Mouse (Mus musculus) small intestine, adult 2 months (tissue): ENCODE results near the gene Smarcc1. TPM values are rescaled to one million over a fixed set of nuclear protein-coding genes. Genes with fewer than 3 reads are reported as not detected.

Experiments
- H3K27ac ChIP-seq: fragments of 200-500 bp; 2 replicates; pipeline ENCODE4 v1.5.1; 2012; ENCODE audit warnings: low read depth, low read length, control low read depth, inconsistent platforms; ENCODE audit not compliant: insufficient read depth
- H3K27me3 ChIP-seq: fragments of 200-500 bp; 2 replicates; pipeline ENCODE4 v1.6.1; 2012; ENCODE audit warnings: mild to moderate bottlenecking, moderate library complexity, low read length, inconsistent platforms; ENCODE audit not compliant: control insufficient read depth, insufficient read depth
- H3K36me3 ChIP-seq: fragments of 200-500 bp; 2 replicates; pipeline ENCODE4 v1.6.1; 2012; ENCODE audit warnings: mild to moderate bottlenecking, low read length, control low read depth, inconsistent platforms; ENCODE audit not compliant: control insufficient read depth, insufficient read depth
- H3K4me1 ChIP-seq: fragments of 200-500 bp; 2 replicates; pipeline ENCODE4 v1.6.1; 2012; ENCODE audit warnings: low read length, inconsistent platforms, mixed read lengths; ENCODE audit not compliant: control insufficient read depth, insufficient read depth, insufficient read length
- H3K4me3 ChIP-seq: fragments of 200-500 bp; 2 replicates; pipeline ENCODE4 v1.5.1; 2012; ENCODE audit warnings: low read depth, mild to moderate bottlenecking, control low read depth, inconsistent platforms, low read length, moderate library complexity
- CTCF ChIP-seq: fragments of 200-500 bp; IDR thresholded peaks from 2 replicates; pipeline ENCODE4 v1.5.1; 2012; ENCODE audit warnings: low read depth, mild to moderate bottlenecking, control low read depth, inconsistent platforms, low read length, moderate library complexity, mixed read lengths; ENCODE audit not compliant: insufficient replicate concordance, insufficient read length; ENCODE audit errors: extremely low read depth
- POLR2A ChIP-seq: fragments of 200-500 bp; IDR thresholded peaks from 2 replicates; pipeline ENCODE4 v1.6.1; 2012; ENCODE audit warnings: low read depth, mild to moderate bottlenecking, control low read depth, inconsistent platforms, low read length, moderate library complexity
- WGBS: fragments of 180-500 bp; shearing (Covaris S2); methylation state at CpG from one replicate; pipeline ENCODE4 v1.1.7; 2018; 5-methylcytosine and 5-hydroxymethylcytosine counted together
- polyA plus RNA-seq: library from polyadenylated mRNA; depleted of rRNA; stranded (reverse); fragments of >200 nt; gene quantifications from 2 replicates; pipeline ENCODE4 v1.2.3, GENCODE M21; 2012

Gene Smarcc1
- polyA plus RNA-seq, 1 experiment: 11.3 TPM

DNA sequence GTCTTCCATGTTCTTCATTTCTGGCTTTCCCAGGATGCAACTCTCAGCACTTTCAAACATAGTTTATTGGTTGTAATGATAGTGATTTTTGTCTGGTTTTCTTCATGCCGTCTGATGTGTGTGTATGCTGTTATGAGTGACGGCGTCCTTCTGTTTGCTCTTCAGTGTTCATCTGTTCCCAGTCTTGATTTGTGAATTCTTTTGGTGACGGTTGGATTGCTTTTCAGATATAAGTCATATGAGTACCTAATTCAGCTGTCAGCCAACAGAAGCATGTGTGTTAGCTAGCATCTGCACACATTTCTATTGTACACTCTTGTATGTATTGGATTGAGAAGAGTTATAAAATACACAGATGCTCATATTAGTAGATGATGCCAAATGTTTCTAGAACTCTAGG is 106.8 kb downstream of the Smarcc1 start:
- Histone ChIP-seq H3K4me1 (no peaks in the 10 kb centered on the region), H3K4me3 (no peak overlapping the region), H3K27me3 (no peaks in the 10 kb centered on the region), H3K36me3 (peaks cover 33% of the 10 kb centered on the region), H3K27ac (no peak overlapping the region)
- TF ChIP-seq CTCF: no peak
- no peak for TF ChIP-seq POLR2A
- WGBS: 86% methylated on average over 4 of the region's 4 CpGs

DNA sequence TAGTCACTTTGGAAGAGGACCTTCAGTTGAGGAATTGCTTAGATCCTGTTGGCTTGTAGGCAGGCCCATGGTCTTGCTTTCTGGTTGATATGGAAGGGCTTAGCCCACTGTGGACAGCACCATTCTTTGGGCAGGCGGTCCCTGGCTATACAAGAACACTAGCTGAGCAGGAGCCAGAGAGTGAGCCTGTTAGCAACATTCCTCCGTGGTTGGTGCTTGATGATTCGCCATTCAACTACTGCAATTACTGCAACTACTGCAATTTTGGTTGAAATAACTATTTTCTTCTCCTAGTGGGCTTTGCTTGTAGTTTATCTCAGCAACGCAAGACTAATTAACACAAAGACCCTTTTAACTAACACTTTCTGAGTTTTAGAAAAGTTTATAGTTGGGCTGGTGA is 108.7 kb downstream of the Smarcc1 start:
- TF ChIP-seq POLR2A (no peak), CTCF (no peak)
- Histone ChIP-seq H3K4me3 (no peak overlapping the region), H3K27ac (no peak overlapping the region), H3K27me3 (no peaks in the 10 kb centered on the region), H3K36me3 (peaks cover 29% of the 10 kb centered on the region), H3K4me1 (no peaks in the 10 kb centered on the region)
- WGBS: 92% methylated on average over 4 of the region's 4 CpGs

DNA sequence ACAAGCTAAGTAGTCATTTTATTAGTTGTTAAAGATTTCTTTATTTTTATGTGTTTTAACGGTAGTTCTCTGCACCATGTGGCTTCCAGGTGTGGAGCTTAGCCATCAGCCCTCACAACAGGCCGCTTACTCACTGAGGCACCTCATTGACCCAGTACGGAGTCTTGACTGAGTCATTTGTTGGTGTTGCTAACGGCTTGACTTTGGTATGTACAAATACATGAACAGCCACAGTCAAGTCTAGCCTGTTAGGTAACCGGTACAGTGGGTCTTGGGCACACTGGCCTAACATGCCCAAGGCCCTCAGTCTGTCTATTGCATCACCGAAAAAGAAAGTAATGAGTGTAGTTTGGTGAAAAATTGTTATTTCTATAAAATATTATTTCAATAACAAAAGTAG is 111.2 kb downstream of the Smarcc1 start:
- Histone ChIP-seq H3K36me3 (peaks cover 19% of the 10 kb centered on the region), H3K4me1 (no peaks in the 10 kb centered on the region), H3K4me3 (no peak overlapping the region), H3K27me3 (no peaks in the 10 kb centered on the region), H3K27ac (no peak overlapping the region)
- 89% methylated on average over 6 of the region's 6 CpGs for WGBS
- TF ChIP-seq CTCF (no peak), POLR2A (no peak)

DNA sequence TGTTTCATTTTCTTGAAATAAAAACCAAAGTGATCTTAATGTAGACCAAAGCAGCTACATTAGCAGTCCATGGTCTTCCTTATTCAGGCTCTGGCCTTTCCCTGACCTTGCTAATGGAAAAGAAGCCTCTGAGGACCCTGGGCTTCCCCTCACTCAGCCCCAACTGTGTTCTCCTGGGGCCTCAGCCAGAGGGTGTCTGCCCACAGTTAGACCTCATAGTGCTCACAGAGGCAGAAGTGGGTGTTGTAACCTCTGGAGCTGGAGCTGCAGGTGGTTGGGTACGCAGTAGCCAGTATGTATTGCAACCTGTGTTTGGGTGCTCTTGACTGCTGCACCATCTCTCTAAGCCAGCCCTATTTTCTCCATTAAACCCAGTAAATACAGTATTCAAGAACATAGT is 111.6 kb downstream of the Smarcc1 start:
- peaks cover 18% of the 10 kb centered on the region for H3K36me3 ChIP-seq
- TF ChIP-seq POLR2A (no peak), CTCF (no peak)
- 86% methylated on average over 1 of the region's 1 CpGs for WGBS
- H3K4me3 ChIP-seq: no peak overlapping the region
- H3K4me1 ChIP-seq: no peaks in the 10 kb centered on the region
- H3K27me3 ChIP-seq: no peaks in the 10 kb centered on the region
- no peak overlapping the region for H3K27ac ChIP-seq

DNA sequence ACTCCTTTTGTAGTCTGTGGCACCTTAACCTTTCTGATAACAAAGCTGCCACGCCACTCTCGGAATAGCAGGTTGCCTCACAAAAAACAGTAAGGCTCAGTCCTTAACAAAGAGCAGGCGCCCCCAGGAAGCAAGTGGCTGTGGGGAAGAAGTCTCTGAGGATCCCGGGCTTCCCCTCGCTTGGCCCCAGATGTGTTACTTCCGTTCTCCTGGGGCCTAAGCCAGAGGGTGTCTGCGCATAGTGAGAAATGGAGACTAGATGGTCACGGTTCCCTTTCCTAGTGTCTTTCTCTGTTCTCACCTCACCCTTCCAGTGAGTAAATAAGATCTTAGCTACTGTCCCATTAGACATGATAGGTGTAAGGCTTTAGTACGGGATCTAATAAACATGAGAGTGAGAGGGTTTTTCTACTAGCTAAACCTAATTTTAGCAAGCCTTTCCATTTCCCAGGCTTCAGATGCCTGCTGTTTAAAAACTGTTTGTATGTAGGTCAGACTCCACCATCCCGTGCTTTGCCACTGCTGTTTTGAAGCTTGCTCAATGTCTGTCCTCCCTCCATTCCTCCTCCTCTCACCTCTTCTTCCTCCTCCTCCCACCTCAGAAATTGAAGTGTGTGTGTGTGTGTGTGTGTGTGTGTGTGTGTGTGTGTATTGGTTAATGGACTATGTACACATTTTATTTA is 112.2 kb downstream of the Smarcc1 start:
- Histone ChIP-seq H3K4me3 (no peak overlapping the region), H3K36me3 (peaks cover 22% of the 10 kb centered on the region), H3K4me1 (no peaks in the 10 kb centered on the region), H3K27ac (no peak overlapping the region), H3K27me3 (no peaks in the 10 kb centered on the region)
- TF ChIP-seq POLR2A: no peak
- no peak for TF ChIP-seq CTCF
- WGBS: 80% methylated on average over 10 of the region's 10 CpGs

DNA sequence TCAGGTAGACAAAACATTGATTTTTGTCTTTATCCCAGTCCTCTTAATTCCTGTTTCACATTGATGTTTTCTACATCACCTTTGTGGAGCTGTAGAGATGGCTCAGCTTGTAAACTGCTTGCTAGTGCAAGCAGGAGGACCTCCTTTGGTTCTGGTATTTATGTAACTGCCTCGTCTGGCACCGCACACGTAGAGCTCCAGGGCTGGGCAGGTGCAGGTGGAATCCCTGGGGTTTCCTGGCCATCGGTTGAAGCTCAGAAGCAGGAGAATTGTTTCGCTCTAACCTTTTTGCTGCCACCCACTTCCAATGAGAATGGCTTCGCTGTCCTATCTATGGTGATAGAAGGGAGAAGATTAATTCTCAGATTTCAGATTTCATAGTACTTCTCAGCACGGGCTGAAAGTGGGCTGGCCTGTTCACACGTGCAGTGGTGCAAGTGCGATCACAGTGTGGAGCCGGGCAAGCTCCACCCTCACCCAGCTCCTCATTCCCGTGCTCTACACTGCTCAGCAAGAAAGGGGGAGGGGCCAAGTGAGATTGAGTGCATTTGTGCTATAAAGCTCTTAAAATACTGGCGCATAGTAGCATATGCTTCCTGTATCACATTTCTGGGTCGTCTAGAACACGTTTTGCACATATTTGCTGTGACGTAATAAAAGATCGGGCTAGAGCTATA is 113.0 kb downstream of the Smarcc1 start:
- TF ChIP-seq POLR2A: no peak
- no peak for TF ChIP-seq CTCF
- 82% methylated on average over 16 of the region's 16 CpGs for WGBS
- Histone ChIP-seq H3K27me3 (no peaks in the 10 kb centered on the region), H3K36me3 (peaks cover 28% of the 10 kb centered on the region), H3K4me1 (no peaks in the 10 kb centered on the region), H3K4me3 (no peak overlapping the region), H3K27ac (no peak overlapping the region)

DNA sequence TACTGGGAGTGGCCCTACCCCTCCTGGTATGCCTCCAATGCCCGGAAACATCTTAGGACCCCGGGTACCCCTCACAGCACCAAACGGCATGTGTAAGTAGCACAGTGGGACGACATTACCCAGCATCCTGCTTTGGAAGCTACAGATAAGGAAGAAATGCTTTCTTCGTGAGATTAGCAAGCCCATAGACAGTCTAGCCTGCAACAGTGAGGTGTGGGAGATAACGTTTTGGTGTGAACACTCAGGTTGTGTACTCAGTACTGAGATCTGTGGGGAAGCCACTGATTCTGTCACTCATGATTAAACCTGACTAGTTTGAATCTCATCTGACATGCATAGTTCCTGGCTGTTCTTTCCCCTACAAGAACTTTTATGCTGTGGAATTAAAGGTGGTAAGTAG is 117.5 kb downstream of the Smarcc1 start:
- TF ChIP-seq CTCF (no peak), POLR2A (no peak)
- WGBS: 90% methylated on average over 6 of the region's 6 CpGs
- peaks cover 42% of the 10 kb centered on the region for H3K36me3 ChIP-seq
- no peak overlapping the region for H3K4me3 ChIP-seq
- H3K27me3 ChIP-seq: no peaks in the 10 kb centered on the region
- H3K27ac ChIP-seq: no peak overlapping the region
- H3K4me1 ChIP-seq: no peaks in the 10 kb centered on the region
